Mouse (Mus musculus) kidney, adult 2 months (tissue): ENCODE results near the gene Psmd9.

Experiments used
- CTCF ChIP-seq: fragments of 200-500 bp; conservative IDR thresholded peaks from 2 replicates; pipeline ENCODE4 v1.5.1; 2011; ENCODE audit warnings: low read depth, mild to moderate bottlenecking, control low read depth, low read length, moderate library complexity, mixed read lengths; ENCODE audit not compliant: insufficient read depth, insufficient read length
- POLR2A ChIP-seq: fragments of 200-500 bp; IDR thresholded peaks from one replicate; pipeline ENCODE4 v1.6.1; 2011; ENCODE audit warnings: low read depth, low read length, control low read depth

DNA sequence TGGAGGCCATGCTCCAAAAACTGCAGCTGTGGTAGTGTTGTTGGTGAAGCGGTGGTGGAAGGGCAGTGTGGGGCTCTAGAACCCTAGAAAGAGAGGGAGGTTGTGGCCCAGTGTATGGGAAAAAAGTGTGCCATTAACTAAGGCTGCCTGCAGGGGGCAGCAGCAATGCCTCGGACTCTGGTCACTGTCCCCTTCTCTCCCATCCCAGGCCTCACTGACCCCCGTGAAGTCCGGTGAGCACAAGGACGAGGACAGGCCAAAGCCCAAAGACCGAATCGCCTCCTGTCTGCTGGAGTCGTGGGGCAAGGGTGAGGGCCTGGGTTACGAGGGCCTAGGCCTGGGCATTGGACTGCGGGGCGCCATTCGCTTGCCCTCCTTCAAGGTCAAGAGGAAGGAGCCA is 12.4 kb upstream of the Psmd9 start:
- TF ChIP-seq POLR2A (no peak), CTCF (peak; percentile 54)
